ENCODE assay signal across 26 mouse cellular contexts in the genomic region with DNA sequence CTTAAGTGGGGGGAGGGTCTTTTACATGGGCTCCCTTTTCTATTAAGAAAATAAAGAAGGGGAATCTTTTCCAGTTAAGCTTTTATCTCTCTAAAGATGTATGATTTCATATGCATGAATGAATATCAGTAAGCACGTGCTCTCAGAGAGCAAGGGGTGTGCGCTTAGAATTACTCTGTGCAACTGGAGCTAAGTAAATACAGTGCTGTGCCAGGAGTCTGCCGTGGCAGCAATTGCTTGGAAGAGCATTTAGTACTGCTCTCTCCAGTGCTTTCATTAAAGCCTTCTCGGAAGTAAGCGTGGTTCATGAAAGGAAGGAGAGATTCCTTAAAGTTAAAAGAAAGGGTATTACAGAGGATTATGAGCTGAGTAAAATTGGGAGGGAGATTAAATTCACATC. TPM values are rescaled to one million over a fixed set of nuclear protein-coding genes. Genes with fewer than 3 reads are reported as not detected.
DNase-seq lines count a peak whose midpoint lies in the region; ATAC-seq and TF ChIP-seq lines count a peak whose summit lies in the region.
"Had no signal": no experiment of that assay in that cellular context is flagged by ENCODE, and none has a peak within 500 bp of the region (broad histone marks: within the 10 kb centered on the region; RNA-seq: fewer than 3 reads in every experiment).

No protein-coding gene starts in this region.

- H3K27me3 ChIP-seq in midbrain, embryonic 11.5 days (ENCODE audit: control insufficient read depth, insufficient read depth, low read length), result no peaks in the 10 kb centered on the region
- H3K27me3 ChIP-seq in midbrain, embryonic 10.5 days (ENCODE audit: low read depth, poor library complexity, severe bottlenecking), result no peaks in the 10 kb centered on the region
- no peaks in the 10 kb centered on the region for H3K27me3 ChIP-seq in midbrain, embryonic 15.5 days (replicated peaks)
- H3K27me3 ChIP-seq in intestine, postnatal 0 days (replicated peaks; ENCODE audit: control insufficient read depth, insufficient read depth, low read length), result no peaks in the 10 kb centered on the region
- H3K27me3 ChIP-seq: CH12.LX; embryonic facial prominence, embryonic 15.5 days; limb, embryonic 15.5 days; liver, embryonic 15.5 days; Patski had no signal

- ATAC-seq in midbrain, embryonic 11.5 days (ENCODE audit: low FRiP score), result no peak
- 0 out of 2 replicates have a peak, but pooled peaks have one; percentile 58 for ATAC-seq in midbrain, embryonic 15.5 days (replicated peaks)
- no peak for ATAC-seq in intestine, postnatal 0 days
- ATAC-seq in activated CD4-positive, CD25-positive, alpha-beta regulatory T cell, adult 4 months, result no peak
- ATAC-seq: Patski had no signal

- H3K9ac ChIP-seq in midbrain, embryonic 11.5 days (ENCODE audit: low read length), result no peak overlapping the region
- no peak overlapping the region for H3K9ac ChIP-seq in midbrain, embryonic 15.5 days
- no peak overlapping the region for H3K9ac ChIP-seq in intestine, postnatal 0 days (ENCODE audit: low read depth, low read length)
- H3K9ac ChIP-seq: embryonic facial prominence, embryonic 15.5 days; limb, embryonic 15.5 days; liver, embryonic 15.5 days had no signal

- no peaks in the 10 kb centered on the region for H3K4me1 ChIP-seq in midbrain, embryonic 11.5 days (ENCODE audit: control insufficient read depth, insufficient read depth, low read length)
- 0 out of 2 replicates have a peak, but pooled peaks cover 3% of the 10 kb centered on the region for H3K4me1 ChIP-seq in midbrain, embryonic 10.5 days
- H3K4me1 ChIP-seq in midbrain, embryonic 15.5 days, result 0 out of 2 replicates have a peak, but pooled peaks cover 4% of the 10 kb centered on the region
- H3K4me1 ChIP-seq in intestine, postnatal 0 days (replicated peaks; ENCODE audit: control insufficient read depth, insufficient read depth, low read length), result no peaks in the 10 kb centered on the region
- H3K4me1 ChIP-seq: embryonic facial prominence, embryonic 15.5 days; limb, embryonic 15.5 days; liver, embryonic 15.5 days; megakaryocyte, embryonic 14.5 days had no signal

- no peak overlapping the region for H3K4me3 ChIP-seq in midbrain, embryonic 11.5 days (ENCODE audit: low read depth, low read length)
- no peak overlapping the region for H3K4me3 ChIP-seq in midbrain, embryonic 10.5 days
- no peak overlapping the region for H3K4me3 ChIP-seq in midbrain, embryonic 15.5 days
- H3K4me3 ChIP-seq in intestine, postnatal 0 days (ENCODE audit: low read depth, low read length), result no peak overlapping the region
- H3K4me3 ChIP-seq: embryonic facial prominence, embryonic 15.5 days; hindbrain, embryonic 10.5 days; limb, embryonic 15.5 days; liver, embryonic 15.5 days; megakaryocyte, embryonic 14.5 days had no signal

- H3K27ac ChIP-seq in midbrain, embryonic 11.5 days (ENCODE audit: low read depth, low read length), result no peak overlapping the region
- H3K27ac ChIP-seq in midbrain, embryonic 10.5 days (replicated peaks), result no peak overlapping the region
- H3K27ac ChIP-seq in midbrain, embryonic 15.5 days, result no peak overlapping the region
- H3K27ac ChIP-seq in intestine, postnatal 0 days (ENCODE audit: low read depth, low read length), result no peak overlapping the region
- H3K27ac ChIP-seq: embryonic facial prominence, embryonic 15.5 days; hindbrain, embryonic 10.5 days; limb, embryonic 15.5 days; liver, embryonic 15.5 days had no signal

- intact Hi-C loops in heart, postnatal 10 days (cut with DNase I), result no loop called here

- H3K4me2 ChIP-seq in midbrain, embryonic 11.5 days, result no peak overlapping the region
- H3K4me2 ChIP-seq in midbrain, embryonic 15.5 days, result no peak overlapping the region
- no peak overlapping the region for H3K4me2 ChIP-seq in intestine, postnatal 0 days (replicated peaks; ENCODE audit: low read depth)
- H3K4me2 ChIP-seq: embryonic facial prominence, embryonic 15.5 days; heart, embryonic 11.5 days; limb, embryonic 15.5 days; liver, embryonic 15.5 days had no signal

- 48% methylated on average over 5 of the region's 5 CpGs for WGBS in midbrain, embryonic 11.5 days
- 57% methylated on average over 5 of the region's 5 CpGs for WGBS in midbrain, embryonic 10.5 days
- WGBS in midbrain, embryonic 15.5 days, result 30% methylated on average over 5 of the region's 5 CpGs
- 52% methylated on average over 5 of the region's 5 CpGs for WGBS in intestine, postnatal 0 days

- peak; percentile 54 for DNase-seq in heart, adult 11 months
- DNase-seq in heart, postnatal 10 days, result no peak
- peak; percentile 37 for DNase-seq in midbrain, embryonic 11.5 days (ENCODE audit: low spot score, missing footprints)
- no peak for DNase-seq in midbrain, embryonic 10.5 days (ENCODE audit: low spot score)
- DNase-seq: adrenal gland, adult 8-10 months; B cell, adult 2 months; cerebellum, adult 2 months; cerebellum, postnatal 25 days; embryo, embryonic 11 days; gastrocnemius, postnatal 10 days; kidney, adult 18-20 months; kidney, postnatal 10 days; left cerebral cortex, postnatal 4 days; thymus, postnatal 14 days had no signal

- no peaks in the 10 kb centered on the region for H3K36me3 ChIP-seq in midbrain, embryonic 11.5 days (ENCODE audit: control insufficient read depth, insufficient read depth, low read length)
- no peaks in the 10 kb centered on the region for H3K36me3 ChIP-seq in midbrain, embryonic 10.5 days
- no peaks in the 10 kb centered on the region for H3K36me3 ChIP-seq in midbrain, embryonic 15.5 days (replicated peaks)
- H3K36me3 ChIP-seq in intestine, postnatal 0 days (ENCODE audit: control insufficient read depth, insufficient read depth), result no peaks in the 10 kb centered on the region
- H3K36me3 ChIP-seq: embryonic facial prominence, embryonic 15.5 days; G1E; hindbrain, embryonic 10.5 days; limb, embryonic 15.5 days; liver, embryonic 15.5 days had no signal

- H3K9me3 ChIP-seq in midbrain, embryonic 11.5 days (ENCODE audit: control insufficient read depth, low read length), result no peaks in the 10 kb centered on the region
- H3K9me3 ChIP-seq in midbrain, embryonic 10.5 days (replicated peaks), result no peaks in the 10 kb centered on the region
- H3K9me3 ChIP-seq in midbrain, embryonic 15.5 days, result no peaks in the 10 kb centered on the region
- no peaks in the 10 kb centered on the region for H3K9me3 ChIP-seq in intestine, postnatal 0 days (ENCODE audit: control insufficient read depth)
- H3K9me3 ChIP-seq: embryonic facial prominence, embryonic 15.5 days; hindbrain, embryonic 10.5 days; limb, embryonic 15.5 days; liver, embryonic 15.5 days had no signal

- TF ChIP-seq CTCF in intestine, postnatal 0 days (IDR thresholded peaks at IDR 0.05; ENCODE audit: low read depth), result no peak

RNA-seq across cellular contexts. Expression of a gene that starts 54.5 kb away (rescaled TPM):
- total RNA-seq in heart, postnatal 10 days (2021), result 10 to 100 TPM; 26.2 to 30.8 TPM
- polyA plus RNA-seq in midbrain, embryonic 11.5 days (2014; fragmentation: Nextera tagmentation; extraction: Ambion mirVana), result 3.8 and 4.1 TPM in 2 replicates
- polyA plus RNA-seq in midbrain, embryonic 10.5 days (2016; fragmentation: Nextera tagmentation; extraction: Ambion mirVana), result 4.8 and 5.4 TPM in 2 replicates
- 3.4 and 4.2 TPM in 2 replicates for polyA plus RNA-seq in midbrain, embryonic 15.5 days (2015; fragmentation: Nextera tagmentation; extraction: Ambion mirVana)
- polyA plus RNA-seq in intestine, postnatal 0 days (2015; fragmentation: Nextera tagmentation; extraction: Ambion mirVana), result 2.6 and 2.8 TPM in 2 replicates
- polyA plus RNA-seq in activated CD4-positive, CD25-positive, alpha-beta regulatory T cell, adult 4 months (2017; shearing (Covaris generic)), result under 1 TPM in 1 of 2 experiments, not detected in 1; 0.52 TPM
- polyA plus RNA-seq: G1E had no signal

Comparison
In these comparisons a context has a peak if more than half of its experiments do, and no peak if none do; other contexts are left out.
1. DNase-seq: peak in heart, adult 11 months (single experiment) and midbrain, embryonic 11.5 days (single experiment); none in heart, postnatal 10 days (0 of 2) and midbrain, embryonic 10.5 days (single experiment).